Mouse (Mus musculus) cerebellum, postnatal 10 days (tissue): ENCODE results near the gene Tigd2.
"Not testable (repeated sequence)": the region's sequence is repeated elsewhere in the genome, so short reads cannot be mapped to it uniquely, and the experiment has no call there.

ENCODE experiments used
- DNase-seq, 2 experiments: peaks; one replicate each; pipeline ENCODE4 v3.0.0; 2021; ENCODE audit warnings: mixed read lengths in 2 of 2

Gene Tigd2

DNA sequence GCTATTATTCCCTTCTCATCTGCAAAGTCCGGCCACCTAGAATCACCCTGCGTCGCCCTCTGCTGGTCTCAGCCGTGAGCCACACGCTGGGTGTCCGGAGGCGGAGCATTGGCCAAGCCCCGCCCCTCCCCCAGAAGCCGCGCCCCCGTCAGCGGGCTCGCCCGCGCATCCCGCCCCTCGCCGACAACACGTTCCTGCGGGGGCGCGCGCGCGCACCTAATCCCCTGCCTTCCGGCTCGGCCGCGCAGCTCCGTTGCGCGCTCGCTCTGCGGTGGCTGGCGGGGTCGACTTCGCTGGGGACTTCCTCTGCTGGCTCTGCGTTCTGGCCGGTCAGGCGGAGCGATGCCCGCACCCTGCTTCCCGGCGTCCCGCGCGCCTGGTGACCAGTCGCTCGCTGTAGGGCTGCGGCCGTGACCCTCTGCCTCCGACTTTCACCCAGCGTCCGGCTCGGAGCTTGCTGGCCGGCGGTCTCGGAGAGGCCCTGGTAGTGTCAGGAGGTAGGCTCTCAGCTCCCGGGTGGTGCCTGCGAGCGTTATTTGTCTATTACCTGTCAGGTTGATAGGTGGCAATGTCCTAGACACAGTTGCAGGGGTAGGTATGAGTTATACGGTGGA lies at the start of gene Tigd2:
TSS of gene Tigd2 (plus strand) at position 186 of the 614 bp plus-strand sequence.
- DNase-seq: peak; percentile 99

DNA sequence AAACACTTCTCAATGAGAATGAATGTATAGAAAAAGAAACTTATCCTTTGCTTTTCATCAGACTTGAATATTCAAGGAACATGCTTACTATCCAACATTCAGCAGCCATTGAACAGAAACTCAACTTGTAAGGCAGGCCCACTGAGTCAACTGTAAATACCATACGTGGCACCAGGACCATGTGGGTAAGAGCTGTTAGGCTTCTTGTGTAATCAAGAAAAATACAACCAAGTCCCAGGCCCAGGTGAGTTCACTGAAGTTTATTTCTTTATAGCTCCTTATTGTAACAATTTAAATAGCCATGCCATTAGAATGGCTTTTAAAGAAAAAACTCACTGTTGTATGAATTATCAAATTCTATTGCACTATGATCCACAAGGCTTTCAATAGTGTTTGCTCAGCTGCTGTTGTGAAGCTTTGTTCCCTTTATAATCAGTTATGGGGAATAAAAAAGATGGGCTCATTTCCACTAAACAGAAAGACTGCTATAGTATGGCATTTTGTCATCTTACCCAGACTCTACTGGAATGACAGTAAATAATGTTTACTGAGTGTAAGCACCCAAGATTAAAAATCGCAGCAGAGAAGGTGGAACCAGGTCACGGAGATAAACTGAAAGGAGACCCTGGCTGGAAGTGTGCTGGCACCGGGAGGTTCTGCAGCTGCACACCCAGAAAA lies 46.7 kb upstream of the Tigd2 start:
- DNase-seq: no peak

DNA sequence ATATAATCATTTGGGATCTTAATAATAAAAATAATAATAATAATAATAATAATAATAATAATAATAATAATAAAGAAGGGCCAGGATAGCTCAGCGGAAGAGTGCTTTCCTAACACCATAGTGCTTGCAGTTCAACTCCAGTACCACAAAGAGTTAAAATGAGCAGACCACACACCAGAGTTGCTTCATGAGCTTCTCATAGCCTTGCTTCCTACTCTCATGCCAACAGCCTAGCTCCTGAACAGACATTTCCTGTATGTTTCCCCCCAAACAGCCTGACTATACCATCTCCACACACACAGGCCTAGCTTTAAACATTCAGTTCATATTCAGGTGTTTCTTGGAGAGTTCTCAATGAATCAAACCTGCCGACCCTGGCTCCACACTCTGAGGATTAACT lies 45.8 kb upstream of the Tigd2 start:
- no peak for DNase-seq

DNA sequence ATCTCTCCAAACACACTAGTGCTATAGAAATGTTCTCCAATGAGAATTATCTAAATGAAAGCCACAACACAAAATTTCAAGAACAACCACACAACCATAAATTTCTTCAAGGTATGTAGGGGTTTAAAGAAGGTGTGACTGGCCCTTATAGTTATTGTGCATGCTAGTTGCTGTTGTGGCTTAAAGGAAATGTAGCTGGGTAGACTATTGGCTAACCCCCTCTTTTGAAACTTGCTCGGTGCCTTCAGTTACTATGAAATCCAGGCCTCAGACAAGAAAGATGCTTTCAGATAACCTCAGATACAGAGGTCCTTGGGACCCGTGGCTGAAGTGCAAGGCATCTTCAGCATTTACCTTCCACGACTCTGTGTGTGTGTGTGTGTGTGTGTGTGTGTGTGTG lies 45.3 kb upstream of the Tigd2 start:
- no peak for DNase-seq

DNA sequence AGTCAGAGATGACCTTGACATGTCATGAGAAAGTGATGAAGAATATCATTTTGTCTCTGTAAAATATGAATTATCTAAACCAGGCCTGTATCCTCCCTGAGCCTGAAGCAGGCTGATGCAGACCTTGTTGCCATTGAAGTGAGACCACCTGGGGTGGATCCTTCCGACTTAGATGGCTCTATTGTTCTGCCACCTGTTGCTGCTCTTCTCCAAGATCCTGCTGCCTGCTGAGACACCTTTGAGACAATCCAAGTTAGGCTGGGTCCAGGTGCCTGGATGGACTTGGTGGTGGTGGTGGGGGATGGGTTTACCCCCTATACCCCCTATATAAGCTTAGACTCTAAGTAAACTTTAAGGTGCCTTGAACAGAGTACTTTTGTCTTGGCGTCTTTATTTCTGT lies 39.7 kb upstream of the Tigd2 start:
- DNase-seq: no peak

DNA sequence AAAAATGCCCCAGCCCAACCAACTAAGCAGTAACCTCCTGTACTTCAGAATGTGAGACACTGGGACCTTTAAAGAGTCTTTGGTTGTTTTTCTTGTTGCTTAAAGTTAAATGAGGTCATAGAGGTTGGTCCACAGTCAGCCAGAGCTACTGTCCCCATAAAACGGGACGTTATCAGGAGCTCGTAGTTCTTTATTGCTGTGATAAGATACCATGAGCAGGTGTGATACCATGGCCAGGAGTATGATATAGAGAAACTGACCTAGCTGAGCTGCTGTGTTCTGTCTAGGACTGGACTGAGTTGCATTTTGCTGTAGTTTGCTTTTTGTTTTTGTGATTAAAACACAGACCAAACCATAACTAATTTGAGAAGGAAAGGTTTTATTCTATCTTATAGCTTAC lies 37.4 kb upstream of the Tigd2 start:
- no peak for DNase-seq

DNA sequence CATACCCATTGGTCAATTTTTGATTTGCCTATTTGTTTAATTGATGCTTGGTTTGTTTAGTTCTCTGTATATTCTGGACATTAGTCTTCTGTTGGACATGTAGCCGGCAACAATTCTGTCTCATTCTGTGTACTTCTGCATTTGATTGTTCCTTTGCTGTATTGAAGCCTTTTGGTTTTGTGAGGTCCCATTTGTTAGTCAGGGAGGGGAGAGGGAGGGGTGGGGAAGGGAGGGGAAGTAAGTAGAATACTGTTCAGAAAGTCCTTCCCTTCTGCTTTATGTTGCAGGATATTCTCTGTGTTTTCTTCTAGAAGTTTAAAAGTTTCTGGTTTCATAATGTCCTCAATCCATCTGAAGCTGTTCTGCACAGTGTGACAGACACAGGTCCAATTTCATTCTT lies 34.7 kb upstream of the Tigd2 start:
- DNase-seq: no peak

DNA sequence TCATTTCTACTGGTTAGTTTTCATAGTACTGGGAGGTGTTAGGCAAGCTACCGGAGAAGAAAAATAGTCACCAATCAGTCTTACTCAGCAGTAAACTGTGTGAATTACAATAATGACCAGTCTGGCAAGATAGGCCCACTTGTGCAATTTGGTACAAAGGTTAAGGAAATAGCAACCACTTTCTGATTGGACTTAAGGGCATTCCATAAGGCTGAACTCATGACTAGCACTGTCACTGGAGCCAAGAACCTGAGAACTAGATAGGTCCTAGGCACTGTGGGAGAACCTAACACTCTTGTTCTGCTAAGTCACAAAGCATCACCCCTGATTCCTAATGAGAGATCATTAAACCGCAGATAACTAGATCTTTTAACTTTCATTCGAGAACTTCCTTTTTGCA lies 30.6 kb upstream of the Tigd2 start:
- DNase-seq: no peak

DNA sequence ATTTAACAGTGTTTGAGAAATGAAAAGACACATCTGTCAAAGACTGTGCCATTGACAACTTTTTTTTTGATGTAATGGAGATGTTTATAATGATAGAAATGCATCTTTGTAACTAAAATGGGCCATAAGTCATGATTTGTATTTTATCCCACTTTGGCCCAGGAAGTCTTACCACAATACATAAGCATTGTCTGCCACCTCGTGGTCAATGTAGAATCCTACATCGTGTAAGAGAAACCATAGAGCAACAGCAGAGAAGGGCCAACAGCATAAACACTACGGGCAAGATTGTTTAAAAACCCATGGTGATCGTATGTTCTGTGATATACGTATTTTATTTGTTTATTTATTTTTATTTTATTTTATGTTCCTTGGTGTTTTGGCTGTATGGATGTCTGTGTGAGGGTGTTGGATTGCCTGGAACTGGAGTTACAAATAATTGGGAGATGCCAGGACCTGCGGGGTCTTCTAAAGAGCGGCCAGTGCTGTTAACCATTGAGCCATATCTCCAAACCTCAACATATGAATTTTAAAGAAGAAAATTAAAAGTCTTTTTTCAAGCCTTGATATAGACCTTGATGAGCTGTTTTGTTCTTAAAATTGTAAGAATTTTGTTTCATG lies 28.2 kb upstream of the Tigd2 start:
- DNase-seq: peak; percentile 74 to 82

DNA sequence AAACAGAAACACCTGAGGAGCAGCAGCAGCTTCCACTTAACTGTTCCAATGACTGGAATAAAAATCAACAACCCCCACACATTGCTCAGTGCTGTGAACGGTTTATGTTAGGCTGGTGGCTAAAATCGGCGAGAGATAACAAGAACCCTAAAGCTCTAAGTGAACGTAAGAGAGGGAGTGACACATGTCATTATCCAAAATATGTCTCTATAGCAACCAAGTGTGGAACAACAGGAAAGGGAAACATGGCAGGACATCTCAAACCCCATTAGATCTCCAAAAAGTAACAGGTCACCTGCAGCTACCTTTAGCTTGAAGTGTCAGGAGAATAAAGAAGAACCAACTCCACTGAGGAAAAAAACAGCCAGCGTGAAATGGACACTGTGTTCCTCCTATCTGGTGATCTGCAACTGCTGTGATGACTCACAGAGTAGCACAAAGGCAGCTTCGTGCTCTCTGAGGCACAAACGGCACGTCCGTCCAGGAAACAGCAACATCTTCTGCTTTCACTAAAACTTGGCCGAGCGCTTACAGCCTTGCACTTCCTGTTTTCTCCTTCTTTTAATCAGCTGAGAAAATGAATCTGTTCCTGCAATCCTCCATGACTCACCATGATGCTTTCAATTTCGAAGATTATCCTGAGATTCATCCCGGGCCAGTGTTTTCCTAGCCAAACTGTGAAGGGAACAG lies 23.5 kb upstream of the Tigd2 start:
- DNase-seq: no peak

DNA sequence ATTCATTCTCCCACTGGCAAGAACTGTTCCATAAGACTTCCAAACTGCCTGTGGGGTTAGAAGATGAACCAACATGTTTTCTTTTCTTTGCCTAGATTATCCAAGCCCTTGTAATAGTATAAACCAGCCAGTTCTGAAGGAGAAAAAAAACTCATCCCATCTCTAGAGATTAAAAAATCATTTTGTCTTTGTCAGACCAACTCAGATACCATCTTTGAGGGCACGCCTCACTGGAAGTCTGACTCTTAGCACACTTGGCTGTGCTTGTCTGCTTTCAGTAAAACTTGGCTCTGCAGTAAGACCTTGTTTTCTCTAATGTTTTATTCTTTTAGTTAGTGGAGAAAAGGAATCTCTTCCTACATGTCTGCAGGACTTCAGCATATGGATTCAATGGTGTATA lies 18.7 kb upstream of the Tigd2 start:
- DNase-seq: no peak

DNA sequence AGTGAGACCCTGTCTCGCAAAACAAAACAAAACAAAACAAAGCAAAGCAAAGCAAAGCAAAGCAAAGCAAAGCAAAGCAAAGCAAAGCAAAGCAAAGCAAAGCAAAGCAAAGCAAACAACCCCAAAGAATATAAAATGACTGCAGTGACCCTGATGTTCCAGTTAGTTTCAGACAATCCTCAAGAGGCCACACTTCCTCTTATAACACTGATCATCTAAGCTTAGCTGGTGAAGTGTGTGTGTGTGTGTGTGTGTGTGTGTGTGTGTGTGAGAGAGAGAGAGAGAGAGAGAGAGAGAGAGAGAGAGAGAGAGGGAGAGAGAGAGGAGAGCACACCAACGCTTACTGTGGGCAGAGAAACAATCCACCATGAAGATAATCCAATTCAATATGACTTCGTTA lies 14.2 kb upstream of the Tigd2 start:
- DNase-seq: not testable (repeated sequence)

DNA sequence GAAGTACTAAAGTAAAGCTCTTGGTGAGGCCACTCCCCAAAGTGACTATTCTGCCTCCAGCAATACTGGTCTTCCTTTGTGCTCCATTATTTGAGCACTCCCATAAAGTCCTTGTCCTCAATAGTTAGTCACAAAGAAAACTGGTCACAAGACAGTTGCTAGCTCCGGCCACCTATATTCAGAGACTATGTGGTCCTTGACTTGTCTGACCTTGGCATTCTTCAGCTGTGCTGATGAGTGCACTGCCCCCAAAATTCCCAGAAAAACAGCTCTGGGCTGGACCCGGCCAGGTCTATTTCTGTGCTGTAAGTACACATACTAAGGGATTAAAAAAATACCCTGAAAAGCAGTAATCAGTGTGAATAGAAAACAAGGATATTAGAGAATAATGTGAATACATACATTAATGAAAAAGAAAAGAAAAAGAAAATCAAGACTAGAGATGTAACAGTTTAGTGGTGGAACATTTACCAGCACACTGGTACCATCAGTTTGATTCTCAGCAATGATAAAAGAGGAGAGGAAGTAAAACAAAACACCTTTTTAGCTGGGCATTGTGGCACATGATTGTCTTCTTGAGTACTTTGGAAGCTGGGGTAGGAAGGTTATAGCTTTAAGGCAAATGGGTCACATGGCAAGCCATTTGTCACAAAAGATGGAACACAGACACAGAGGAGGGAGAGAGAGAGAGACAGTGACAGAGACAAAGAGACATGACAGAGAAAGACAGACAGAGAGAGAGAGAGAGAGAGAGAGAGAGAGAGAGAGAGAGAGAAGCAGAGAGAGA lies 12.6 kb upstream of the Tigd2 start:
- DNase-seq: no peak

DNA sequence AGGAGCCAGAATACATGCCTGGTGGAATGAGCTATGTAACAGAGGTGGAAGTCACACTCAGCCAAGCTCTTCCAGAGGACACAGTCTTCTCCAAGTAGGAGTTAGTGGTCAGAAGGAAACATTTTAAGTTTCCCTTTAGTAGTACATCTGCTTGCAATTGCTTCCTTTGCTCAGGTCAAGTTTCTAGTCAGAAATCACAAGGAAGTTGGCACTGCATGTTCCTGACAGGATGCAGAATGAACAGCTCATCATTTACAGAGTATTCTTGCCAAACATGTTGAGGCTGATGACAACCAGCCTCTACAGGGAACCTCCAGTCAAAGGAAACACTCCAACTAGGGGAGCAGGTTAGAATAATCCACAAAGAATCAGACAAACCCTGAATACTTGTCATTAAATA lies 11.9 kb upstream of the Tigd2 start:
- DNase-seq: no peak

DNA sequence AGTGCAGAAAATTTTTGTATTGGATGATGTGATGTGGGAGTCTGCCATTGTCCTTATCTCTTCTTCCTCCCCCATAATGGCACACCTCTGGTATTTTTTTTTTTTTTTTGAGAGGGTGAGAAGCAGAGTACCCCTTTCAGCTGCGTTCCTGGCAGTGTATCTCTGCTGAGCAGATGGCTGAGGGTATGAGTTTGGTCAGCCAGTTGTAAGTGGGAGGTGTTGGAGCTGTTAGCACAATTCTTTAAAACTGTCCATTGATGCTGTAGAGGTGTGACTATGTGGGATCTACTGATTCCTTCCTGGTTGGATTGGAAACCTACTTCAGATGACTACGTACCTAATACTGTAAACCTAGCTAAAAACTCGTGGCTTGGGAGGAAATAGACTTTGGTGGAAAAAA lies 10.3 kb upstream of the Tigd2 start:
- no peak for DNase-seq

DNA sequence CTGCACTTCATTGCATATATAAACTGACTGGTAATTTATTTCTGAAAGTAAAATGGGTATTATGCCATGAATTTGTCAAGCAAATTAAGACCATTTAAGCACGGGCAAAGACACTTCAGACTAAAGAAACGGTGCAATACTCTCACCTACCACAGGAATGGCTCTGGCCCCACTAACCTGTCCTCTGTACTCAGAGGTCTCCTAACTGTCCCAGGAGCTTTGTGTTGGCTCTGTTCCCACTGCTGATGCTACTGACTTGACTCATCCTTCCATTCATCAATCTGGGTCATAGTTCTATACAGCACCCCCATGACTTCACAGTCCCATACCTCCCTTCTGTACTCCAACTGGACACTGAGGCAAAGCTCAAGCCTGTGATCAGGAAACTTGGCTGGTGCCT lies 9.6 kb upstream of the Tigd2 start:
- DNase-seq: peak in 1 of 2 experiments; percentile 14

DNA sequence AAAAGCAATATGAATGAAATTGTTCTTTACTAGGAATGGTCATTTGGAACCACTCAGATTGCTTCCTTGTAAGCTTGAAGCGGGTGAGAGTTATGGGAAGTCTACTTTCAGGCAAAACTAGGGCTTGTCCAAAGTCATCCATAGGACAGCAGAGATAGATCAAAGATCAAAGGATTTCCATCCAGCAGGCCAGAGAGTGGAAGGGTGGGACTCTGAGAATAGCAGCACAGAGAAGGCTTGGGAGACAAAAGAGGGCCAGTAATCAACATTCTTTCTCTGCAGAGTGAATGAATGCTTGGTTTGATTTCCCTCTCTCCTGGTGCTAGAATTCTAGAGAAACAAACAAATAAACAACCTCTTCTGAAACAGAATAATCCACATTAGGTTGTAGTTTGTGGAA lies 1.1 kb upstream of the Tigd2 start:
- DNase-seq: no peak

DNA sequence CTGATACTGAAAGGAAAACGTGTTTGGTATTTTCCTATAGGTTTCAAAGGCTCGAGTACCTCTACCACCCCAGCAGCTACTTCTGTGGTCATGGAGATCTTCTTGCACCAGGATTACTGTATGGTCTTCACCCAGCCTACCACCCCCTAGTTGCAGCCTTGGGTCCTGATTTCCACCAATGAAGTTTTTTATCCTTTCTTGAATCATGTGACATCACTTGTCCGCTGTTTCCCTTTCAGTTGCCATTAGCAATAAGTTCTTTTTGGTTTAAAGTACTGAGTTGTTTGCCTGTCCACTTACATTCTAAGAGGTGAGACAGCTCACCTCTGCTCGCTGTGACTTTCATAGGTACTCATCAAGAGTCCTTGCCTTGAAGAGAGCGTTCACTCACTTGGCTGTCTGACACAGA lies 633 bp downstream of the Tigd2 start:
- peak; percentile 35 to 40 for DNase-seq

DNA sequence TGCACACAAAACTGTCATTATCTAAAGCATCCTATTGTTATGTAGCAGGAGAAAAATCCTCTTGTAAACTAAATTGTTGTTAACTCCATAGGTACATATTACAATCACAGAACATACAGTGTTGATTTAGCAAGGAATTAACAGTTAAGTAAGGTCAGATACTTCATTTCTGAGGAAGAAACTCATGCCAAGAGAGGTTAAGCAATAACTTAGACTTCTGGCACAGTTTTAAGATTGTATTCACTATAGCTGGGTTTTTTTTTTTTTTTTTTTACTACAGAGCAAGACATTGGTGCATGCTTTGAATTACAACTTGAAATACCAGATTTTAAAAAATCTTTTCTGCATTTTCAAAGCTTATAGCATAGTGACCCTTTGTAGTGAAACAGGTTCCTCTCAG lies 24.5 kb downstream of the Tigd2 start:
- DNase-seq: no peak

DNA sequence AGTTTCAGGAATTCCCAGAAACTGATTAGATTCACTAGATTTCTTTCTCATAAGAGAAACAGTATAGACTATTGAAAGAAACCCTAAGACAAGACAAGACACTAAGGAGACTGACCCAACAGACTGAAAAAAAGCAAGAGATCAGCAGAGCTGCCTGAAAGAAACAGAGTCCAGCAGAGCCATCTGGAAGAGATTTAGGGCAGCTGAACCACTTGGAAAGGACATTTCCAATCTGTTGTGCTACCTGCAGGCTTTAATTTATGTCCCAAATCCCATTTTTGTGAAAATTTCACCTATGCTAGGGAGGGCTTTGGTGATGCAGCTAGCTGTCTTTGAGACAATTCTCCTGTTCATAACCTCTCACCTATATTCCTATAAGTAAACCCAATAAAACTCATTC lies 25.0 kb downstream of the Tigd2 start:
- DNase-seq: peak; percentile 56 to 58

DNA sequence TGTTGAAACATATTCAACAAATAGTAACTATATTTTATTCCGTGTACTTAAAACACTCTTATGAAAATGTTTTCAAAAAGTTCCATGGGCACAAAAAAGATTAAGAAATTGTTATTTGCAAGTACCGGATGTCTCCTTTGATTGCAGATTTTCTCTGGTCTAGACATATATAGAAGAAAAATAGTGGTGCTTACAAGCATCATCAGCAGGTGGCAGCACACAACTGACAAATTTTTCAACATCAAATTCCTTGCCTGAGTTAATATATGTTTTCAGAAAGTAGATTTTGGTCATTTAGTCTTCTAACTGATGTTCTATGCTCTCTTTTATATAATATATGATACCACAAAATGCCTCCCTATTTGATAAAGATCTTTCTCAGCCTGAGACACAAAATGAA lies 41.0 kb downstream of the Tigd2 start:
- peak; percentile 76 to 81 for DNase-seq

DNA sequence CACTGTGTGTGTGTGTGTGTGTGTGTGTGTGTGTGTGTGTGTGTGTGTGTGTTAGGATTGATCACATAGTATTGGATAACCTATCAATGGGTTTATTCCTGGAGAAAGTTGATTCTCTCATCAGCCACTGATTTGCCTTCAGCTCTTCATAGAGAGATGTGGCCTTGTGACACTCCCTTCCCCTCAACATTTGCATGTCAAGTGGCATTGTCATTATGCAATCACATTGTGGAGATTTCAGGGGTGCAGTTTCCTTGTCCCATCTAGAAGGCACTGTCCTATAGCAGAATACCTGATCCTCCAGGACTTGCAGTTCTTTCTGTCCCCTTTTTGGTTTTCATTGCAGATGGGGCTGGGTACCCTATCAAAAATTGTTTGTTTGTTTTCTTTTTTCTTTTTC lies 41.9 kb downstream of the Tigd2 start:
- peak in 1 of 2 experiments; percentile 16 for DNase-seq

DNA sequence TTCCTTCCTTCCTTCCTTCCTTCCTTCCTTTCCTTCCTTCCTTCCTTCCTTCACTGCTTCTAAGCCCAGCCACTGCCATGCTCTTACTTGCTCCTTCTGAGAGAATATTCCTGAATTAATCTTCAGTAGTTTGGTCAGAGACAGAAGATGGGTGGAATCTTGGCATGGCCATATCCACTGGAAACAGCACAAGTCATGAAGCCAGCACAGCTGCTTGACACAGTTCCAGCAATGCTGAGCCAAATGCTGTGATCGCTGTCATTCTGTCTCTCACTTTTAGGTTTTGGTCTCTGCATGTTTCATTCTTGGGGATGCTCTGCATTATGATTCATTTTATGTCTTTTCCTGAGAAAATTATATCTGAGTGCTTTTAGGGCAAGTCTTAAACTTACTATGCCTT lies 47.2 kb downstream of the Tigd2 start:
- DNase-seq: peak; percentile 60 to 67
